Mouse (Mus musculus) adrenal gland, adult 2 months (tissue): ENCODE data around the gene Atp5s. TPM values are rescaled to one million over a fixed set of nuclear protein-coding genes. Genes with fewer than 3 reads are reported as not detected.

ENCODE experiments used
- DNase-seq: peaks from one replicate; pipeline ENCODE4 v3.0.0; 2021
- microRNA-seq, 2 experiments: library from miRNA; unstranded; fragments of <30 nt; microRNA quantifications; one replicate each; pipeline ENCODE4 v1.2.0; 2021
- polyA plus RNA-seq: library from polyadenylated mRNA; depleted of rRNA; stranded (reverse); fragments of >200 nt; gene quantifications from 2 replicates; pipeline ENCODE4 v1.2.3, GENCODE M21; 2012; rRNA removed
- total RNA-seq, 2 experiments: library from RNA; stranded (reverse); gene quantifications; 2 replicates each; pipeline ENCODE4 v1.2.3; 2021

Gene Atp5s
- total and polyA plus RNA-seq, 3 experiments: 12.6 to 19.2 (median 13.4) TPM

DNA sequence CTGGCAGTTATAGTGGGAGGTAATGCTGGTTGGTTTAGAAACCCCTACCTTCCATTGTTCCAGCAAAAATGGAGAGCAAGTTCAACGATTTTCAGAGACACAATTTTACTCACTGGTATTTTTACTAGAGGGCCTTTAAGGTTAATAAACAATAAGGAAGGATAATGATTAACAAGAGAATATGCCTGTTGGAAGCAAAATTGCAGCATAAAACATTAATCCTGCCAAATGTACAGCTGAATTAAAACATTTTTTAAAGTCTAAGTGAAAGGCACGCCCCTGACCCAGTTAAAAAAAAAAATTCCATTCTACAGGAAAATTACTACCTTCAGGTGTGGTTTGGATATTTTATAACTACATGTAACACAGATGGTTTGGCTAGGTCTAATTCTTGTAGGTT is 53.2 kb downstream of the Atp5s start:
- DNase-seq: no peak

DNA sequence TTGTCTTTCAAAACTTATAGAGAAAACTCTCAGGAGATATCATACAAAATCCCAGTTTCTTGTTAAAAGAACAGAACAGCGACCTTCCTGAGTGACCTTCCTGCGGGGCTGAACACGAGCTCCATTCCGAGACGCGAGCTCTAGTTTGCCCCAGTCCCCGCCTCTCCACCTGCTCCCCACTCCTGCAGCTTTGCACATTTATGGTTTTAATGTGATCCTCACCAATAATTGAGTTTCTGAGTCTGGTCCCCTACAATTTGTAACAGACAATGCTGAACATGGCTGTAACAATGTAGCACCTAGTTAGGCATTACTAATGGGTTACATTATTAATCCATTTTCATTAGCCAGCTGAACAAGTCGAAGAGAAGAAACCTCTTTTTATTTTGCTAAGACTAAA is 56.7 kb downstream of the Atp5s start:
- no peak for DNase-seq

DNA sequence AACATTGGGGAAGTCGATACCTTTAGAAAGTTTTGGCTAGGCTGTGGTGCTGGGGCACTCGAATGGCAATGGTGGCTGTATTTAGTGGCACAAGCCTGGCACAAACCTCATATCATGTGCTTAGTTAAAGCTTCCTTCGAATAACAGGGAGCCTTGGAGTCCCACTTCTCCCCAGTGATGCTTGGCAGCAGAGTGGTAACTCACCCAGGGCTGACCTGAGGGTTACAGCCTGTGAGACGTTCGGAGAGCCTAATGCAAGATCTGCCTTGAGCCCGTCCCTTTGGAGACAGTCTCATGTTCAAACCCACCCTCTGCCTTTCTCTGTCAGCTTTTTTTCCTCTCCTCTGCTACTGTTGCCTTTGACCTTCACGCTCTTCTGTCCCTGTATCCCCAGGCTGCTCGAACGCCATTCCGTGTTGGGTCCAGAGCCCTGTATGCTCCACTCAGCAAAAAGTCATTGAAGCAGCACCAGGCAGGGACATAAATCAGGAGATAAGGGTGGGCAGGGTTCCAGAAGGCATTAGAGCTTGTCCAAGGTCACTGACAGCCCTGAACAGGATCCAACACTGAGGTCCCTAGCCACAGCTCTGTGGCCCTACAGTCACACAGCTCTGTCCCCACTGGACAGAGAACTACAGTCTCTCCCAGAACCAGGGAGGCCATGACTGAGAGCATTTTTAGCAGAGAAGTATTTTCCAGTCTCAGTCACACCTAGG is 57.3 kb downstream of the Atp5s start:
- peak; percentile 91 for DNase-seq

DNA sequence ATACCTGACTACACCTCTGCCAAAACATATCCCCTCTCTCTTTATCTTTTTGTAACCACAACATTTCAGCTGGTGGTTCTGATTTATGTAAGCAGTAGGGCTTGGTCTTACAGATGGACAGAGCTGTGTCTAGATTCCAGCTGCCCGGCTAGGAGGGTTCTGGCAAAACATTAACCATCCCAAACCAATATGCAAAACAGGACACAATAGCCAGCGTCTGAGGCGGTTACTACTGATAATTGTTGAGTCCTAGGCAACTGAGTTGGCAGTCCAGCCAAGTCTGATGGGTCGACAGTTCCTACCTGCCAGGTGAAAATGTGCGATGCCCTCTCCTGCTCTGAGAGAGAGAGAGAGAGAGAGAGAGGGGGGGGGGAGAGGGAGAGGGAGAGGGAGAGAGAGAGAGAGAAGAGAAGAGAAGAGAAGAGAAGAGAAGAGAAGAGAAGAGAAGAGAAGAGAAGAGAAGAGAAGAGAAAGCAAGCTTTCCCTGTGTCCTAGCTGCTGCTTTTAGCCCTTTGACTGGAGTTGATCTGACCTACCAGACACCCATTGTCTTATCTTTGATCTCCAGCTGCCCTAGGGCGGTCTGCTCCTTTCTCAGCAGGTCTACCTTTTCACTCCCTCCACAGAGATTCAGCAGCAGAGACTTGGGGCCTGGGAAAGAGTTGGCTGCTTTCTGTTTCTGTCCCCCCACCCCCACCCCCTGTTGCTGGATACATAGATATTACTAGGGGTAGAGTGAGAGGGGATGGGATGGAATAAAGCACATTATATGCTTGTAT is 58.7 kb downstream of the Atp5s start:
- DNase-seq: no peak

DNA sequence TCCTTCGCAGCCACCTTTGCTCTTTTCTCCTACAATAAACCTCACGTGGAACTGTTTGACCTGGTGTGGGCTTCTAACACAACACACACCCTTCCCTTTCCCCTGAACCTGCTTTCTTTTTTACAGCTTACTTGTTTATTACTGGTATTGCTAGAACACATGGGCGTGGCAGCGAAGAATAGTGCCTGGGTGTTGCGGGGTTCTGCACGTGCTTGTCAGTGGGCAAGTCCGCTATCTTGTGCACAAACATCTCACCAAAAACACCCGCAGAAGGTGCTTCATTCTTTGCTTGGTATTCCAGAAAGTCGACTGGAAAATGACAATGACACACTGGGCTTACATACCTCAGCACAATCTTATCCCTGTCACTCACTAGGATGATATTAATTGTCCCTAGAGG is 60.7 kb downstream of the Atp5s start:
- DNase-seq: no peak

DNA sequence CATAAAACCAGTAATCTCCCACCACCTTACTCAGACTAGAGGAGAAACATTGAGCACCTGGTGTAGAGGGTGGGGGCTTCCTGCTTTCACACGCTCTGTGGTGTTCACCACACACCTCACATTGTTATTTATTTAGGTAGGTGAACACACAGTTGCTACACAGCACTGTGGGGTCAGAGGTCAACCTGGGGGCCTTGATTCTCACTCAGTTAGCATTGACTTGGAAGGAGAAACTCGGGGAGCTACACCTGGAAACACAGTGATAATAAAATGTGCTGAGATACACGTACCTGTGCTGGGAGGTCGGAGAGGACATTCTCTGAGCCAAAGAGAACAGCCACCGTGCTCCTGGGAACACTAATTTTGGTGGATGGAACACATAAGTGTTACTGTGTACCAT is 63.6 kb downstream of the Atp5s start:
- DNase-seq: no peak

DNA sequence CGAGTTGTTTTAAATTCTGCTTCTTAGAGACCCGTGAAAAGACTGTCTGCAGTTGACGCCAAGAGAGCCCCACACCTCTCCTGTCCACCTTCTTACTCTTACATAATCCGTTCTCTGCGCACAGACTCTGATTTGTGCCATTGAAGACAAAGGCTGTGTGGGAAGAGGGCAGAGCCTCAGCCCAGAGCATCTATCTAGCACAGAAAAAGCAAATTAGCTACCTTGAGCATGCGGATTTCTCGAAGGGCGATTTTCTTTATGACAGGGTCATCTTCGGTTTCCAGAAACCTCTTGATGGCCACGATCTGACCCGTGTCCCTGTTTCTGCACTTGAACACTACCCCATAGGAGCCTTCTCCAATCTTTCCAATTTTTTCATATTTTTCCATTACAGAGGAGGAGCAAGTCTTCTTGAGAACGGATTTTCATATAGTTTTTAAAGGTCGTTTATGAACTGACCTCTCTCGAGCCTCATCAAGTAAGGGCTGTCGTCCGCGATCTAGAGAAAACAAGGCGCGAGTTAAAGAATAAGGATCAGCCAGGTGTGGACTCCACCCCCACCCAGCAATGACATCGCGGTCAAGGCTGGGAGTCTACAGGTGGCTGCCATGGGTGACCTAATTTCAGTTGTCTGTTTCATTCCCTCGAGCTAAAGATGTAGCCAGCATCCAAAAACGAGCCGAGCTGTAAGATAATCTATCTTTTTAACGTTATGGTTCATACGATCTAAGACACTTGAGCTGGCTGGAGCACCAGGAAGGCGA is 65.2 kb downstream of the Atp5s start:
- DNase-seq: no peak

DNA sequence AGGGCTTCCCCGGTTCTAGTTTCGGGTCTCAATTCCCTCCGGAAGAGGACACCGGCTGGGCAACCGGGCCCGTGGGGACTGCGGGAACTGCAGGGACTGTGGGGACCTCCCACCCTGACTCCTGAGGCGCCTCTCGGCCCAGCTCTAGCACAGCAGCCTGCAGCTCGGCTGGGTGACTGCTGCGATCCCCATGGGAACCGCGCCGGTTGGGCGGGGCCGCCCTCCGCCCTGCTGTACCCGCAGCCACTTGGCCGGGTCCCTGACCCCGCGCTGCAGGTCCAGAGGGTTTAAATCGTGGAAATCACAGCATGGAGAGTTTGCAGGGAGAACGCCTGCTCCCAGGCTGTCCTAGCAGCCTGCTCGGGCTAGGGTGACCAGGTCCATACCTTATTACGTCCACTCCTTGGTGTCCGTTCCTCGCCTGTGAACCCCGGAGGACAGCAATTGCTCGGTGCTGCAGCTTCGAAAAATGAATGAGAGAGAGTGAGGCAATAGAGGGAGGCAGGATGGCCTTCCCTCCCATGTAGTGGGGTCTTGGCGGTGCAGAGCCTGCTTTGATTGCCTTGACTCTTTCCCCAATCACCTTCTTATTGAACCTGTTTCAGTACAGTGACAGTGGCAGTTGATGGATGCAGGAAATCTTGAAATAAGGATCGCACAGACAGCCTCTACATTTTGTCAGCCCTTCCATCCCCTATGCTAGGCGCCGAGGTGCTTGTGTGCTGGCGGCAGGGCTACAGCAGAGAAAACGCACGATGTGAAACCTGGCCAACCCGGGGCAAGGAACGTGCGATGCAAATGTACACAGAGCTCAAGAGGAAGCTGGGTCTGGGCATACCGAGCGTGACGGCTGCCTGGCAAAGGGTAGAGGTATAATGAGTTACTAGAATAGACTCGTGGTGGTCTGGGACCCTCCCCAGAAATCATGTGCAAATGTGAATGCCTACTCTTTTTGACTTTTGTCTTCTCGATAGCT is 66.1 kb downstream of the Atp5s start, which contains the start of gene Cdkl1:
Gene Cdkl1, minus strand, starts transcription at position 738 of the 976 bp plus-strand sequence.
- peak; percentile 88 for DNase-seq

Small RNA genes within 50 kb of the gene (microRNA-seq; reads per million reads assigned to microRNA genes)
- gene Mir681: 0 reads per million in 2 experiments

Other genes starting within 250 kb of the Atp5s start
- 10 to 100 TPM; 12.4 to 15.2 TPM for gene Vcpkmt, start 141.9 kb upstream of the Atp5s start, total RNA-seq
- 6.1 and 7.4 TPM in 2 replicates for gene Vcpkmt, start 141.9 kb upstream of the Atp5s start, polyA plus RNA-seq
- 10 to 100 TPM; 44.2 to 55.2 TPM for gene Sos2, start 43.1 kb upstream of the Atp5s start, total RNA-seq
- gene Sos2, start 43.1 kb upstream of the Atp5s start, polyA plus RNA-seq: 9.6 and 14.1 TPM in 2 replicates
- gene L2hgdh, start 77 bp upstream of the Atp5s start, total RNA-seq: 10 to 100 TPM; 17.3 to 27.0 TPM
- gene L2hgdh, start 77 bp upstream of the Atp5s start, polyA plus RNA-seq: 4.5 and 4.6 TPM in 2 replicates
- gene Cdkl1, start 66.3 kb downstream of the Atp5s start, total RNA-seq: 1 to 10 TPM; 1.3 to 2.6 TPM
- 0.27 and 0.42 TPM in 2 replicates for gene Cdkl1, start 66.3 kb downstream of the Atp5s start, polyA plus RNA-seq
- gene Atl1, start 167.7 kb downstream of the Atp5s start, total RNA-seq: 10 to 100 TPM in 1 of 2 experiments, 1 to 10 TPM in 1; 5.6 to 10.2 TPM
- gene Atl1, start 167.7 kb downstream of the Atp5s start, polyA plus RNA-seq: 1.4 and 1.7 TPM in 2 replicates
- 10 to 100 TPM; 26.7 to 33.3 TPM for gene Map4k5, start 168.2 kb downstream of the Atp5s start, total RNA-seq
- 13.7 and 14.6 TPM in 2 replicates for gene Map4k5, start 168.2 kb downstream of the Atp5s start, polyA plus RNA-seq